Mouse (Mus musculus) liver, embryonic 12.5 days (tissue): ENCODE measurements around the gene Suds3. TPM values are rescaled to one million over a fixed set of nuclear protein-coding genes. Genes with fewer than 3 reads are reported as not detected.

Experiments
- ATAC-seq: fragments of 200-750 bp; cut with Nextera tagmentation; 2 replicates; pipeline ENCODE4 v1.8.0; 2017; ENCODE audit warnings: moderate number of reproducible peaks, mild to moderate bottlenecking, moderate library complexity
- H3K27ac ChIP-seq: fragments of 300-500 bp; sonication (generic); 2 replicates; pipeline ENCODE4 v1.5.1; 2016; ENCODE audit warnings: mild to moderate bottlenecking
- H3K27me3 ChIP-seq: fragments of 300-500 bp; sonication (generic); replicated peaks from 2 replicates; pipeline ENCODE4 v1.6.1; 2016; ENCODE audit warnings: mild to moderate bottlenecking, moderate library complexity
- H3K36me3 ChIP-seq: fragments of 300-500 bp; sonication (generic); 2 replicates; pipeline ENCODE4 v1.6.1; 2016; ENCODE audit warnings: mild to moderate bottlenecking, moderate library complexity
- H3K4me1 ChIP-seq: fragments of 300-500 bp; sonication (generic); 2 replicates; pipeline ENCODE4 v1.6.1; 2016
- H3K4me2 ChIP-seq: fragments of 300-500 bp; sonication (generic); 2 replicates; pipeline ENCODE4 v1.6.1; 2016; ENCODE audit warnings: mild to moderate bottlenecking, moderate library complexity
- H3K4me3 ChIP-seq: fragments of 300-500 bp; sonication (generic); 2 replicates; pipeline ENCODE4 v1.5.1; 2016; ENCODE audit warnings: mild to moderate bottlenecking, moderate library complexity
- H3K9ac ChIP-seq: fragments of 300-500 bp; sonication (generic); 2 replicates; pipeline ENCODE4 v1.6.1; 2016; ENCODE audit warnings: mild to moderate bottlenecking, moderate library complexity
- H3K9me3 ChIP-seq: fragments of 300-500 bp; sonication (generic); replicated peaks from 2 replicates; pipeline ENCODE4 v1.6.1; 2016; ENCODE audit warnings: mild to moderate bottlenecking, moderate library complexity
- WGBS: fragments of 180-500 bp; shearing (Covaris S2); methylation state at CpG from one replicate; pipeline ENCODE4 v1.1.7; 2016; ENCODE audit not compliant: insufficient replicate concordance; 5-methylcytosine and 5-hydroxymethylcytosine counted together
- polyA plus RNA-seq: library from polyadenylated mRNA; unstranded; fragments of >200 nt; fragmentation: Nextera tagmentation; extraction: Ambion mirVana; gene quantifications from 2 replicates; pipeline ENCODE4 v1.2.1, GENCODE M21; 2016

Suds3 gene
- polyA plus RNA-seq, 1 experiment from 2014 or later: 66.4 TPM

DNA sequence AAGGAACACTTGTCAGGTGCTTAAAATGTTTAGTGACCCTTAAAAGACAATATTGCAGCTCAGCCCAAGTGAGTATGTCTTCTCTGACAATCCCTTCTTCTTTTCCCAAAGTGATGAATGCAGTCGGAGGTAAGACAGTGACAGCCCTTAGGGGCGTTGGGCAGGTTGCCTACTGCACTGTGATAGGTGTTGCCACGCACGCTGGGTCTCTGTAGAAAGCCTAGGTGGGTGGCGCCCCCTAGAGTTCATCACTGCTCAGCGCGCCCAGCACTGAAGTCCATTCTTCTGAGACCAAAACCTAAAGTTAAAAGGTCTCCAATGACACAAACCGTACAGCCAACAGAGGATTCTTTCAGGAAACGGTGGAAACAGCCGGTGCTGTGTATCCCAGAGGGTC lies 46.4 kb downstream of the Suds3 start:
- Histone ChIP-seq H3K27ac (no peak overlapping the region), H3K4me2 (no peak overlapping the region), H3K4me3 (no peak overlapping the region), H3K9me3 (peaks cover 5% of the 10 kb centered on the region; the same call in 1 of the 2 replicates), H3K4me1 (no peaks in the 10 kb centered on the region), H3K9ac (no peak overlapping the region), H3K36me3 (no peaks in the 10 kb centered on the region), H3K27me3 (no peaks in the 10 kb centered on the region)
- no peak for ATAC-seq
- 17% methylated on average over 10 of the region's 10 CpGs for WGBS

DNA sequence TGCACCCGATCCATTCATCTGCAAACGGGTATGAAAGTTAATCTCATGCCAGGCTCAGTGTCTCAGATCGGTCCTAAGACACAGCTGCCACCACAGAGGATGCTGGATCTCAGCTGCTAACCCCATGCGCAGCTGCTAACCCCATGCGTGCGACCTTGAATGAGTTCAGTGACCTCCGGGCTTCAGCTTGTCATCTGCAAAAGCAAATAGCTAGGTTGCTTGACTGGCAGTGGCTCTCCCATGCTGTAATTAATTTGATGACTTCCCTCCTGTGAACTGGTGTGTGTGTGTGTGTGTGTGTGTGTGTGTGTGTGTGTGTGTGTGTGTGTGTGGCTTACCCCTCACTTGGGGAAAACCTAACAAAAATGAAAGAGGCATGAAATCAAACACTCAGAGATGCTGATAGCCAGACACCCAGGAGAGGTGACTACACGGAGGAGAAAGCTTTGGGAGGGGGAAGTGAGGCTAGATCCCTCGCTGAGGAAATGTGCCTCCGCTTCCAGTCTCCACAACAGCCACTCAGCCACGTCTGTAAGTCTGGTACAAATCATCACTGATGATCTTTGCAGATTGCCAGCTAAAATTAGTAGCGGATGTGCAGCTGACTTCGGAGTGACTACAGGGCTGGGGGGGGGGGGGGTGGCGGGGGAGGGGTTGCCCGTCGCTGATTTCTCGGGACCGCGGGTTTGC lies 47.0 kb downstream of the Suds3 start:
- Histone ChIP-seq H3K9ac (no peak overlapping the region), H3K27ac (no peak overlapping the region), H3K4me2 (no peak overlapping the region), H3K4me1 (no peaks in the 10 kb centered on the region), H3K4me3 (no peak overlapping the region), H3K9me3 (peaks cover 5% of the 10 kb centered on the region; the same call in 1 of the 2 replicates), H3K27me3 (no peaks in the 10 kb centered on the region), H3K36me3 (no peaks in the 10 kb centered on the region)
- 40% methylated on average over 19 of the region's 19 CpGs for WGBS
- no peak for ATAC-seq

DNA sequence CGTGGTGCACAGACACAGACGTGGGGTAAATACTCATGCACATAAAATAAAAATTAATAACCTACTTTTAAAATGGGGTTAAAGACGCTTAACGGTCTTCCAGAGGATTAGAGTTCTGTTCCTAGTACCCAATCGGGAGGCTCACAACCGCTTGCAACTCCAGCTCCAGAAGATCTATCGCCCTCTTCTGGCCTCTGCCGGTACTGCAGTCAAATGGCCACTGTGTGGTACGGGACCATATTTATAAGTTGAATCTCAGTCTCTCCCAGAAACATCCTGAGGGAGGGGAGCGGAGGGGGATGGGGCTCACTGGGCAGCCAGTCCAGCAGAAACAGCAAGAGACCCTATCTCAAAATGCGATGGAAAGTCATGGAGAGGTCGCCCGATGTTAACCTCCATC lies 47.7 kb downstream of the Suds3 start:
- Histone ChIP-seq H3K36me3 (no peaks in the 10 kb centered on the region), H3K9ac (no peak overlapping the region)

DNA sequence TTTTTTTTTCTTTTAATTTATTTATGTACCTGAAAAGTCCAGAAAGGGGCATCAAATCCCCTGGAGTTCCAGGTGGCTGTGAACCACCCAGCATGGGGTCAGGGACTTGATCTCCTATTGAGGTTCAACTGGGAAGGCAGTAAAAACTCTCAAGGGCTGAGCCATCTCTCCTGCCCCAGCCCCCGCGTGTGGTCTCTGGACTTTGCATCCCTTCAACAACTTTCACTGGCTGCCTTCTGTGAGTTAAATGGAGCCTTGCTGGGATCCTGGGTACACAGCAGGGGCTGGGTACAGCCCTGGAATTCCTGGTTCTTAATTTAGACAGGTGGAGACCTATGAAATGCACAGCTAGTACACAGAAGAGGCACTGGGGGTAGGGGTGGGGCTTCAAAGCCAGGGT lies 54.7 kb downstream of the Suds3 start:
- Histone ChIP-seq H3K4me3 (no peak overlapping the region), H3K4me1 (no peaks in the 10 kb centered on the region), H3K27me3 (no peaks in the 10 kb centered on the region), H3K9ac (no peak overlapping the region), H3K4me2 (no peak overlapping the region), H3K9me3 (no peaks in the 10 kb centered on the region), H3K36me3 (no peaks in the 10 kb centered on the region), H3K27ac (no peak overlapping the region)
- ATAC-seq: no peak
- WGBS: 32% methylated on average over 2 of the region's 2 CpGs

More for the DNA sequence above, 47.7 kb downstream of the Suds3 start:
- Histone ChIP-seq H3K4me2 (no peak overlapping the region), H3K9me3 (peaks cover 5% of the 10 kb centered on the region; the same call in 1 of the 2 replicates), H3K27me3 (no peaks in the 10 kb centered on the region), H3K27ac (no peak overlapping the region), H3K4me1 (no peaks in the 10 kb centered on the region), H3K4me3 (no peak overlapping the region)
- no peak for ATAC-seq
- 69% methylated on average over 13 of the region's 13 CpGs for WGBS

DNA sequence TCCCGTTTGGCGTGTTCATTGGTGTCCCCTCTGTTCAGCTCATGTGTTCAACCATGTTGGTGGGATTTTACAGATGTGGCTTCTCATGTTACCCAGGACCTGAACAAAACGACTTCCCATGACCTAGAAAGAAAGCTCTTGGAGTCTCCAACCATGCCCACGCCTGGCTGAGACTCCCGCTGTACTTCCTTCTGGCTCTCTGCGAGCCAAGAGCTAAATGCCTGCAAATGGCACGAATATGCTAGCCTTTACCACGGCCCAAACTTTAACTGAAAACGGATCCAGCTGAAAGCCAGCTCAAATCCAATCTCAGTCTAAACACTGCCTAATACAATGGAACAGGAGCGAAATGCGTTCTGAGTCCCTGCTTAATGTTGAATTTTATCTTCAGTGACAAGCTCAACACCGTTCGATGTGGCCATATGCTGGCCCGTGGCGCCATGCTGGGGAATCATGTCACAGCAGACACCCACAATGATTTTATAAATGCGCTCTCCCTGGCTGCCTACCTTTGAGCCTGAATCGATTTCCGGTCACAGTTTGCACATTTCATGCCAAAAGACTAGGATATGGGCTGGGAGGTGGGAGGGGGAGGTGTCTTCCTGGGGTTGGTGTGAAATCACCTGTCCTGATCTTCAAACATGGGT lies 55.3 kb downstream of the Suds3 start:
- 64% methylated on average over 18 of the region's 18 CpGs for WGBS
- no peak for ATAC-seq

DNA sequence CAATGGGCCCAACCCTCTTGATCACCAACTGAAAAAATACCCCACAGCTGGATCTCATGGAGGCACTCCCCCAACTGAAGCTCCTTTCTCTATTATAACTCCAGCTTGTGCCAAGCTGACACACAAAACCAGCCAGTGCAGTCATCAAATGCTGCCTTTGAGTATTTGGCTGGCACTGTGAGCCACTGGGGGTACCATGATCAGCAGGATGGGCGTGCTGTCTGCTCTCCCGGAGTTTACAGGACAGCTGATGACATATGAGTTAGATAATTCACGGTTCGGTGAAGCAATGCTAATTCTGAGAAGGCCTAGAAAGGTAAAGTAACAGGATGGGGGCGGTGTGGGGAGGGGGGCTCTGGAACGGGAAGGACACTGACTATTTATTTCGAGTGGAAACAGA lies 66.0 kb downstream of the Suds3 start:
- no peaks in the 10 kb centered on the region for H3K4me1 ChIP-seq
- no peak for ATAC-seq
- no peak overlapping the region for H3K4me2 ChIP-seq
- no peak overlapping the region for H3K9ac ChIP-seq
- H3K36me3 ChIP-seq: no peaks in the 10 kb centered on the region
- no peak overlapping the region for H3K27ac ChIP-seq
- no peaks in the 10 kb centered on the region for H3K27me3 ChIP-seq
- no peaks in the 10 kb centered on the region for H3K9me3 ChIP-seq
- no peak overlapping the region for H3K4me3 ChIP-seq
- WGBS: 73% methylated on average over 7 of the region's 7 CpGs

More for the DNA sequence above, 55.3 kb downstream of the Suds3 start:
- Histone ChIP-seq H3K27ac (no peak overlapping the region), H3K9me3 (no peaks in the 10 kb centered on the region), H3K4me1 (no peaks in the 10 kb centered on the region), H3K4me2 (no peak overlapping the region), H3K9ac (no peak overlapping the region), H3K36me3 (no peaks in the 10 kb centered on the region), H3K4me3 (no peak overlapping the region), H3K27me3 (no peaks in the 10 kb centered on the region)

DNA sequence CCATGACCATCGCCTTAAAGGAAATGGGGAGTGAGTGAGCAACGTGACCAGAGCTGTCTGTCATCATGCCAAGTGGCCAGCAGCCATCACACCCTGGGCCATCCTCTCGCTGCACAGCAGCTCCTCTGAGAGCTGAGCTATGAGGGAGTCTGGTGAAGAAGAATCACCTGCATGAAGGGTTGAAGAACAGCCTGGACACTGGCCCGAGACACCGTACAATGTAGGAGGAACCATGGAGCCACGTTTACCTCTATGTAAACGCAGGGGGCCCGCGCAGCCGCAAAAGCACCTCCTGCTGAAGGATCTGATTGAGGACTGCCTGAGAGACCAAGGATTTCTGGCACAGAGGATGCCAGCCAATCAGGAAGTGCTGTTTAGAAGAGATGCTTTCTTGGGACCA lies 70.8 kb downstream of the Suds3 start:
- Histone ChIP-seq H3K4me3 (no peak overlapping the region), H3K36me3 (no peaks in the 10 kb centered on the region), H3K9ac (no peak overlapping the region), H3K27ac (no peak overlapping the region), H3K4me2 (no peak overlapping the region), H3K27me3 (no peaks in the 10 kb centered on the region), H3K9me3 (no peaks in the 10 kb centered on the region; the same call in 1 of the 2 replicates), H3K4me1 (no peaks in the 10 kb centered on the region)
- no peak for ATAC-seq
- 56% methylated on average over 10 of the region's 10 CpGs for WGBS

DNA sequence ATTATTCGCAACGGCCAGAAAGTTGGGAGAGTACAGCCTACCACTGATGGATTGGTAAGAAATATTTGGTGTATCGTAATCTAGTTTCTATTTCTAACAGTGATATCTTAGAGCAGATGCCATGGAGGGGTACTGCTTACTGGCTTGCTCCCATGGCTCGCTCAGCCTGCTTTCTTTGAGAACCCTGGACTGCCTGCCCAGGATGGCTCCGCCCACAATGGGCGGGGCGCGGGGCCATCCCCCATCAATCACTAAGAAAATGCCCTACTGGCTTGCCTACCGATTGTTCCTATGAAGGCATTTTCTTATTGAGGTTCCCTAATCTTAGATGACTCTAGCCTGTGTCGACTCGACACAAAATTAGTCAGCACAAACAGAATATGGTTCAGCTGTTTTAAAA lies 73.3 kb downstream of the Suds3 start:
- no peak for ATAC-seq
- H3K9ac ChIP-seq: no peak overlapping the region
- no peaks in the 10 kb centered on the region for H3K27me3 ChIP-seq
- H3K36me3 ChIP-seq: no peaks in the 10 kb centered on the region
- H3K27ac ChIP-seq: no peak overlapping the region
- WGBS: 52% methylated on average over 11 of the region's 11 CpGs
- H3K4me3 ChIP-seq: no peak overlapping the region
- H3K9me3 ChIP-seq: no peaks in the 10 kb centered on the region; the same call in 1 of the 2 replicates
- H3K4me1 ChIP-seq: no peaks in the 10 kb centered on the region
- H3K4me2 ChIP-seq: no peak overlapping the region

Other genes with a start within 250 kb of the Suds3 start
- gene Taok3, start 4.0 kb upstream of the Suds3 start, polyA plus RNA-seq: 67.9 and 68.6 TPM in 2 replicates
- gene Pebp1, start 171.5 kb upstream of the Suds3 start, polyA plus RNA-seq: 311 and 318 TPM in 2 replicates
- 2.1 and 2.4 TPM in 2 replicates for gene Vsig10, start 203.0 kb upstream of the Suds3 start, polyA plus RNA-seq
- 27.4 and 27.6 TPM in 2 replicates for gene Wsb2, start 241.2 kb upstream of the Suds3 start, polyA plus RNA-seq